In genomic region chr11:11897645-11898357, GRCm38 (mm10) we compare ENCODE assay signal across 8 mouse cellular contexts. TPM values are rescaled to one million over a fixed set of nuclear protein-coding genes. Genes with fewer than 3 reads are reported as not detected.
DNase-seq lines count a peak whose midpoint lies in the region; ATAC-seq and TF ChIP-seq lines count a peak whose summit lies in the region.

Gene Ddc, minus strand, starts transcription at chr11:11898144.

- ATAC-seq in lung, embryonic 14.5 days (ENCODE audit: insufficient read depth), result no peak
- ATAC-seq in liver, embryonic 13.5 days (ENCODE audit: low read depth), result no peak
- no peak for ATAC-seq in erythroid progenitor cell, adult 5-6 weeks (replicated peaks; ENCODE audit: low FRiP score, poor library complexity, severe bottlenecking)
- ATAC-seq in neural tube, embryonic 15.5 days (ENCODE audit: low FRiP score), result no peak

- no peak within 1 kb of the TSS for H3K9ac ChIP-seq in lung, embryonic 14.5 days
- no peak within 1 kb of the TSS for H3K9ac ChIP-seq in liver, embryonic 13.5 days
- H3K9ac ChIP-seq in neural tube, embryonic 15.5 days (replicated peaks), result no peak within 1 kb of the TSS

- H3K4me1 ChIP-seq in lung, embryonic 14.5 days (ENCODE audit: insufficient read depth), result peaks cover 7% of the 10 kb centered on the region; the same call in 1 of the 2 replicates
- H3K4me1 ChIP-seq in liver, embryonic 13.5 days (replicated peaks), result peaks cover 24% of the 10 kb centered on the region
- no peaks in the 10 kb centered on the region for H3K4me1 ChIP-seq in neural tube, embryonic 15.5 days

- WGBS in lung, embryonic 14.5 days, result 68% methylated on average over 12 of the region's 12 CpGs
- 68% methylated on average over 12 of the region's 12 CpGs for WGBS in liver, embryonic 13.5 days (ENCODE audit: insufficient replicate concordance)
- 69% methylated on average over 12 of the region's 12 CpGs for WGBS in neural tube, embryonic 15.5 days

- H3K9me3 ChIP-seq in lung, embryonic 14.5 days (ENCODE audit: low read depth, low read length), result no peaks in the 10 kb centered on the region
- no peaks in the 10 kb centered on the region for H3K9me3 ChIP-seq in liver, embryonic 13.5 days (replicated peaks)
- no peaks in the 10 kb centered on the region for H3K9me3 ChIP-seq in neural tube, embryonic 15.5 days (replicated peaks)

- H3K4me3 ChIP-seq in lung, embryonic 14.5 days (ENCODE audit: low read depth, low read length), result no peak within 1 kb of the TSS
- H3K4me3 ChIP-seq in liver, embryonic 13.5 days (replicated peaks), result peak within 1 kb of the TSS; percentile 0; the same call in 1 of the 2 replicates
- H3K4me3 ChIP-seq in neural tube, embryonic 15.5 days (replicated peaks), result no peak within 1 kb of the TSS

- no peaks in the 10 kb centered on the region for H3K36me3 ChIP-seq in lung, embryonic 14.5 days (ENCODE audit: insufficient read depth)
- H3K36me3 ChIP-seq in liver, embryonic 13.5 days, result no peaks in the 10 kb centered on the region
- H3K36me3 ChIP-seq in neural tube, embryonic 15.5 days, result no peaks in the 10 kb centered on the region

- no peak for TF ChIP-seq CTCF in lung, embryonic 14.5 days (IDR thresholded peaks at IDR 0.05; ENCODE audit: low read depth)

- no peaks in the 10 kb centered on the region for H3K27me3 ChIP-seq in lung, embryonic 14.5 days (ENCODE audit: insufficient read depth, low read length)
- H3K27me3 ChIP-seq in liver, embryonic 13.5 days, result no peaks in the 10 kb centered on the region
- no peaks in the 10 kb centered on the region for H3K27me3 ChIP-seq in neural tube, embryonic 15.5 days (replicated peaks)

- no peak within 1 kb of the TSS for H3K4me2 ChIP-seq in lung, embryonic 14.5 days
- H3K4me2 ChIP-seq in liver, embryonic 13.5 days, result peak within 1 kb of the TSS; percentile 34
- no peak within 1 kb of the TSS for H3K4me2 ChIP-seq in neural tube, embryonic 15.5 days

- DNase-seq in lung, embryonic 14.5 days, result no peak
- no peak for DNase-seq in lung, adult 18-20 months
- no peak for DNase-seq in heart, postnatal 4 days
- no peak for DNase-seq in liver, embryonic 13.5 days
- DNase-seq in yolk sac, embryonic 10.5 days (ENCODE audit: low spot score), result peak; percentile 64
- no peak for DNase-seq in frontal cortex, postnatal 36 days (ENCODE audit: low spot score in 2 of 2)

- H3K27ac ChIP-seq in lung, embryonic 14.5 days (ENCODE audit: low read depth), result peak within 1 kb of the TSS; percentile 51
- no peak within 1 kb of the TSS for H3K27ac ChIP-seq in liver, embryonic 13.5 days
- no peak within 1 kb of the TSS for H3K27ac ChIP-seq in neural tube, embryonic 15.5 days (replicated peaks)

RNA-seq across cellular contexts. Expression of gene Ddc, which starts in this region (rescaled TPM):
- polyA plus RNA-seq in lung, embryonic 14.5 days (2014; fragmentation: Nextera tagmentation; extraction: Ambion mirVana), result 13.1 and 13.4 TPM in 2 replicates
- 10 to 100 TPM; 44.6 to 51.4 TPM for total RNA-seq in heart, postnatal 4 days (2021)
- 9.7 and 11.3 TPM in 2 replicates for polyA plus RNA-seq in liver, embryonic 13.5 days (2015; fragmentation: Nextera tagmentation; extraction: Ambion mirVana)
- total RNA-seq in erythroid progenitor cell, adult 5-6 weeks (2015; ENCODE audit: low replicate concordance), result 5.4 TPM in 1 of 2 replicates, not detected in the other
- total RNA-seq in erythroid progenitor cell, adult 5-6 weeks (2017; ENCODE audit: low replicate concordance), result 6.0 TPM in 1 of 2 replicates, not detected in the other
- polyA plus RNA-seq in neural tube, embryonic 15.5 days (2015; fragmentation: Nextera tagmentation; extraction: Ambion mirVana), result 4.7 and 5.5 TPM in 2 replicates

Comparison
In these comparisons a context has a peak if more than half of its experiments do, and no peak if none do; other contexts are left out.
1. RNA of gene Ddc (total RNA-seq): 44.6 to 51.4 TPM in heart, postnatal 4 days; 5.4 to 6.0 TPM in erythroid progenitor cell, adult 5-6 weeks; every median in the first group is over 4 times any median in the second.